Mouse (Mus musculus): Measurements from ENCODE around the gene Arhgap45. TPM values are rescaled to one million over a fixed set of nuclear protein-coding genes. Genes with fewer than 3 reads are reported as not detected.
"Not testable (repeated sequence)": the region's sequence is repeated elsewhere in the genome, so short reads cannot be mapped to it uniquely, and the experiment has no call there.

The Arhgap45 gene
- polyA plus RNA-seq, 1 experiment, result 103 TPM

GRCm38 (mm10) chr10:80035148-80035547, 18.7 kb downstream of the Arhgap45 start:
- DNase-seq, result no peak
- 57% methylated on average over 8 of the region's 8 CpGs for WGBS
- peaks cover 36% of the 10 kb centered on the region for H3K4me1 ChIP-seq (ENCODE audit: control insufficient read depth, insufficient read depth, low read length)
- TF ChIP-seq CTCF (IDR thresholded peaks at IDR 0.05; ENCODE audit: insufficient read depth, low read length) (no peak), POLR2A (IDR thresholded peaks at IDR 0.05; ENCODE audit: borderline replicate concordance, extremely low read depth, low read depth, low read length) (no peak; the same call in 1 of the 2 replicates)
- H3K4me3 ChIP-seq (replicated peaks; ENCODE audit: extremely low read depth, low read depth, low read length), result no peak overlapping the region

- DNase-seq, result peak; percentile 46
- 0 out of 2 replicates have a peak, but pooled peaks have one; percentile 3 for TF ChIP-seq POLR2A (IDR thresholded peaks at IDR 0.05; ENCODE audit: borderline replicate concordance, extremely low read depth, low read depth, low read length)
- no peak for TF ChIP-seq CTCF (IDR thresholded peaks at IDR 0.05; ENCODE audit: insufficient read depth, low read length)
- WGBS, result 60% methylated on average over 5 of the region's 5 CpGs
These were observed 19.2 kb downstream of the Arhgap45 start for GRCm38 (mm10) chr10:80035686-80036085.

GRCm38 (mm10) chr10:80036832-80037231, 20.4 kb downstream of the Arhgap45 start:
- peaks cover 36% of the 10 kb centered on the region for H3K4me1 ChIP-seq (ENCODE audit: control insufficient read depth, insufficient read depth, low read length)
- no peak for TF ChIP-seq POLR2A (IDR thresholded peaks at IDR 0.05; ENCODE audit: borderline replicate concordance, extremely low read depth, low read depth, low read length)
- TF ChIP-seq CTCF (IDR thresholded peaks at IDR 0.05; ENCODE audit: insufficient read depth, low read length), result no peak
- no peak overlapping the region for H3K4me3 ChIP-seq (replicated peaks; ENCODE audit: extremely low read depth, low read depth, low read length)
- no peak for DNase-seq
- 74% methylated on average over 13 of the region's 13 CpGs for WGBS

More at GRCm38 (mm10) chr10:80035686-80036085, 19.2 kb downstream of the Arhgap45 start:
- Histone ChIP-seq H3K4me1 (ENCODE audit: control insufficient read depth, insufficient read depth, low read length) (peaks cover 36% of the 10 kb centered on the region), H3K4me3 (replicated peaks; ENCODE audit: extremely low read depth, low read depth, low read length) (no peak overlapping the region)

DNA sequence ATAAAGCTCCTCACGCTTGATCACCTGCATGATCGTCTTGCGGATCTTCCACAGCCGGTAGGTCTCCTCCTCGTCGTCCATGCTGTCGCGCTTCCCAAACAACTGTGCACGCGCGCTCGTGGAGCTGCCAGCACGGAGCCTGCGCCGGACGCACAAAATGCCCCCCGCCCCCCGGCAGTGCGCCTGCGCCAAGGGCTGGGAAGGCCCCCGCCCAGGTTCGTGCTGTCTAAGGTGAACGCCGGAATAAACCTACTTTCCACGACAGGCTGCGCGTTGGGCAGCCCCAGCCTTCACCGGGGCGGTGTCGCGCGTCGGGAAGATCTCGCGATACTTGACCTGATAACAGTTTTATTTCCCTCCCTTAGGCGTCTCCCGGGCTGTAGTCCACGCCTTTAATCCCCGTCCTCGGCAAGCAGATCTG, 23.1 kb downstream of the Arhgap45 start, which contains the start of gene Polr2e:
Gene Polr2e, minus strand, starts transcription at position 237 of the 421 bp plus-strand sequence.
- TF ChIP-seq CTCF (IDR thresholded peaks at IDR 0.05; ENCODE audit: insufficient read depth, low read length) (no peak), POLR2A (IDR thresholded peaks at IDR 0.05; ENCODE audit: borderline replicate concordance, extremely low read depth, low read depth, low read length) (peak; percentile 90; the same call in 1 of the 2 replicates)
- H3K4me1 ChIP-seq (ENCODE audit: control insufficient read depth, insufficient read depth, low read length), result peaks cover 18% of the 10 kb centered on the region
- WGBS, result under 1% methylated on average over 40 of the region's 40 CpGs
- DNase-seq, result peak; percentile 93
- H3K4me3 ChIP-seq (replicated peaks; ENCODE audit: extremely low read depth, low read depth, low read length), result peak within 1 kb of the TSS; percentile 75

- DNase-seq; H3K4me1 ChIP-seq (ENCODE audit: control insufficient read depth, insufficient read depth, low read length); H3K4me3 ChIP-seq (replicated peaks; ENCODE audit: extremely low read depth, low read depth, low read length): not testable (repeated sequence)
- WGBS, result 87% methylated on average over 8 of the region's 8 CpGs
These were observed 25.1 kb downstream of the Arhgap45 start for GRCm38 (mm10) chr10:80041409-80042060.

DNA sequence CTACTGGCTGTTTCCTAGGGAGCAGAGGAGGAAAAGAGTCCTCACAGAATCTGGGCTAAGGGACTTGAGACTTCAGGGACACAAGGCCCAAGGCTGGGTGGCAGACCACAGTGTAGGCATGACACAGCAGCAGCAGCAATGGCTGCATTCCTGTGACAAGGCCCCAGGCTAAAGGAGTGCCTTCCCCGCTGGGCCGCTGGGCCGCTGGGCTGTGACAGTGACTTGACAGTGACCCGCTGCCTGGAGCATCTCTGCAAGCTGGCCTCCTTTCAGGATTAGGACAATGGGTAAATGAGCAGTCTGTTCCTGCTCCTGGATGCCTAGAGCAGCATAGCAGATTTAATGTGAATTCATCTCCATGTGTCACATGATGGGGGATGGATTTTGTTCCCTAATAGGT, 27.6 kb downstream of the Arhgap45 start:
- Histone ChIP-seq H3K4me3 (replicated peaks; ENCODE audit: extremely low read depth, low read depth, low read length) (no peak overlapping the region), H3K4me1 (ENCODE audit: control insufficient read depth, insufficient read depth, low read length) (peaks cover 4% of the 10 kb centered on the region; the same call in 1 of the 2 replicates)
- no peak for TF ChIP-seq POLR2A (IDR thresholded peaks at IDR 0.05; ENCODE audit: borderline replicate concordance, extremely low read depth, low read depth, low read length)
- TF ChIP-seq CTCF (IDR thresholded peaks at IDR 0.05; ENCODE audit: insufficient read depth, low read length), result no peak
- DNase-seq, result no peak
- 77% methylated on average over 4 of the region's 4 CpGs for WGBS

- not testable (repeated sequence) for DNase-seq; H3K4me1 ChIP-seq (ENCODE audit: control insufficient read depth, insufficient read depth, low read length); H3K4me3 ChIP-seq (replicated peaks; ENCODE audit: extremely low read depth, low read depth, low read length)
- 74% methylated on average over 3 of the region's 4 CpGs for WGBS
These were observed 28.9 kb downstream of the Arhgap45 start for GRCm38 (mm10) chr10:80045364-80045763.

DNA sequence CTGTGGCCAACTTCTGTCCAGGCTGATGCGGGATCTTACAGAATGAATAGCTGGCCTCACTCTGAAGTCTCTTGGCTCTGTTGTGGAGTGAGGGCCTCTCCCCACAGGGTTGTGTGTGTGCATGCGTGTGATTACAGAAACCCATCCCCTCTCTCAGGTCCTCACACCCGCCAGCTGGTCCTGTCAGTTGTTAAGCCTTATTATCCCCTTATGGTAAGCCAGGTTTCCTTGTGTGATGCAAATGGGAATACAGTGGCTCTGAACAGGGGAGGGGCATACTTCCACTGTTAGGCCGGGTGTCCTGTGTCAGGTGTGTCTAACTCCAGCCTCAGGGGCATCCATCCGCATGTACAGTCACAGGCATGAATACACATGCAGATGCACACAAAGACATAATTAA, 29.3 kb downstream of the Arhgap45 start:
- H3K4me3 ChIP-seq (replicated peaks; ENCODE audit: extremely low read depth, low read depth, low read length), result no peak overlapping the region
- 93% methylated on average over 5 of the region's 5 CpGs for WGBS
- TF ChIP-seq CTCF (IDR thresholded peaks at IDR 0.05; ENCODE audit: insufficient read depth, low read length) (no peak), POLR2A (IDR thresholded peaks at IDR 0.05; ENCODE audit: borderline replicate concordance, extremely low read depth, low read depth, low read length) (no peak)
- DNase-seq, result no peak
- peaks cover 6% of the 10 kb centered on the region; the same call in 1 of the 2 replicates for H3K4me1 ChIP-seq (ENCODE audit: control insufficient read depth, insufficient read depth, low read length)

GRCm38 (mm10) chr10:80047041-80047565, 30.6 kb downstream of the Arhgap45 start, which contains the start of gene Gpx4:
Gene Gpx4 (plus strand): TSS chr10:80047166.
- DNase-seq, result no peak
- WGBS, result 72% methylated on average over 9 of the region's 9 CpGs
- Histone ChIP-seq H3K4me3 (replicated peaks; ENCODE audit: extremely low read depth, low read depth, low read length) (no peak within 1 kb of the TSS), H3K4me1 (ENCODE audit: control insufficient read depth, insufficient read depth, low read length) (peaks cover 15% of the 10 kb centered on the region)
- TF ChIP-seq CTCF (IDR thresholded peaks at IDR 0.05; ENCODE audit: insufficient read depth, low read length) (no peak), POLR2A (IDR thresholded peaks at IDR 0.05; ENCODE audit: borderline replicate concordance, extremely low read depth, low read depth, low read length) (no peak)

GRCm38 (mm10) chr10:80048396-80048795, 31.9 kb downstream of the Arhgap45 start:
- TF ChIP-seq CTCF (IDR thresholded peaks at IDR 0.05; ENCODE audit: insufficient read depth, low read length) (no peak), POLR2A (IDR thresholded peaks at IDR 0.05; ENCODE audit: borderline replicate concordance, extremely low read depth, low read depth, low read length) (no peak)
- no peak overlapping the region for H3K4me3 ChIP-seq (replicated peaks; ENCODE audit: extremely low read depth, low read depth, low read length)
- WGBS, result 58% methylated on average over 5 of the region's 5 CpGs
- no peak for DNase-seq
- H3K4me1 ChIP-seq (ENCODE audit: control insufficient read depth, insufficient read depth, low read length), result peaks cover 24% of the 10 kb centered on the region

All from lung, adult 2 months (tissue).